Mouse (Mus musculus): ENCODE results near the gene Kcnn3. TPM values are rescaled to one million over a fixed set of nuclear protein-coding genes. Genes with fewer than 3 reads are reported as not detected.

Kcnn3 gene
- polyA plus RNA-seq, 1 experiment from 2014 or later: 4.4 TPM

- WGBS: 73% methylated on average over 6 of the region's 6 CpGs
- Histone ChIP-seq H3K27me3 (ENCODE audit: control insufficient read depth, insufficient read depth, low read length) (no peaks in the 10 kb centered on the region), H3K4me1 (ENCODE audit: control insufficient read depth, insufficient read depth, low read length) (no peaks in the 10 kb centered on the region), H3K27ac (ENCODE audit: low read length) (no peak overlapping the region), H3K9ac (replicated peaks; ENCODE audit: low read depth, low read length) (no peak overlapping the region), H3K9me3 (ENCODE audit: control insufficient read depth, low read depth, low read length) (no peaks in the 10 kb centered on the region), H3K36me3 (ENCODE audit: control insufficient read depth, insufficient read depth, low read length) (no peaks in the 10 kb centered on the region), H3K4me3 (ENCODE audit: low read depth, low read length) (no peak overlapping the region), H3K4me2 (replicated peaks; ENCODE audit: low read depth, low read length) (no peak overlapping the region)
- ATAC-seq (ENCODE audit: insufficient number of reproducible peaks, insufficient read depth, low FRiP score, low read depth): no peak
Observed at GRCm38 (mm10) chr3:89704064-89704463, 184.1 kb downstream of the Kcnn3 start.

- WGBS: 7% methylated on average over 28 of the region's 28 CpGs
- peaks cover 6% of the 10 kb centered on the region; the same call in 1 of the 2 replicates for H3K4me1 ChIP-seq (ENCODE audit: control insufficient read depth, insufficient read depth, low read length)
- H3K27me3 ChIP-seq (ENCODE audit: control insufficient read depth, insufficient read depth, low read length): no peaks in the 10 kb centered on the region
- peak; percentile 56; the same call in 1 of the 2 replicates for ATAC-seq (ENCODE audit: insufficient number of reproducible peaks, insufficient read depth, low FRiP score, low read depth)
- no peaks in the 10 kb centered on the region for H3K36me3 ChIP-seq (ENCODE audit: control insufficient read depth, insufficient read depth, low read length)
- no peaks in the 10 kb centered on the region for H3K9me3 ChIP-seq (ENCODE audit: control insufficient read depth, low read depth, low read length)
- H3K27ac ChIP-seq (ENCODE audit: low read length): peak within 1 kb of the TSS; percentile 12; the same call in 1 of the 2 replicates
- H3K4me3 ChIP-seq (ENCODE audit: low read depth, low read length): peak within 1 kb of the TSS; percentile 91
- peak within 1 kb of the TSS; percentile 92 for H3K4me2 ChIP-seq (replicated peaks; ENCODE audit: low read depth, low read length)
- peak within 1 kb of the TSS; percentile 81 for H3K9ac ChIP-seq (replicated peaks; ENCODE audit: low read depth, low read length)
Observed at GRCm38 (mm10) chr3:89714359-89715206, 194.6 kb downstream of the Kcnn3 start, which contains the start of gene Adar. Gene Adar, plus strand, starts transcription at chr3:89715022.

GRCm38 (mm10) chr3:89715207-89715966 lies 195.4 kb downstream of the Kcnn3 start:
- Histone ChIP-seq H3K9ac (replicated peaks; ENCODE audit: low read depth, low read length) (peak overlapping the region; percentile 81), H3K27ac (ENCODE audit: low read length) (peak overlapping the region; percentile 12; the same call in 1 of the 2 replicates), H3K36me3 (ENCODE audit: control insufficient read depth, insufficient read depth, low read length) (no peaks in the 10 kb centered on the region), H3K27me3 (ENCODE audit: control insufficient read depth, insufficient read depth, low read length) (no peaks in the 10 kb centered on the region), H3K4me2 (replicated peaks; ENCODE audit: low read depth, low read length) (peak overlapping the region; percentile 92), H3K4me1 (ENCODE audit: control insufficient read depth, insufficient read depth, low read length) (peaks cover 8% of the 10 kb centered on the region; the same call in 1 of the 2 replicates), H3K4me3 (ENCODE audit: low read depth, low read length) (peak overlapping the region; percentile 91), H3K9me3 (ENCODE audit: control insufficient read depth, low read depth, low read length) (no peaks in the 10 kb centered on the region)
- 2% methylated on average over 56 of the region's 59 CpGs for WGBS
- ATAC-seq (ENCODE audit: insufficient number of reproducible peaks, insufficient read depth, low FRiP score, low read depth): peak; percentile 69

- H3K27me3 ChIP-seq (ENCODE audit: control insufficient read depth, insufficient read depth, low read length): no peaks in the 10 kb centered on the region
- H3K4me3 ChIP-seq (ENCODE audit: low read depth, low read length): peak overlapping the region; percentile 91
- H3K27ac ChIP-seq (ENCODE audit: low read length): no peak overlapping the region
- WGBS: 57% methylated on average over 6 of the region's 6 CpGs
- H3K9me3 ChIP-seq (ENCODE audit: control insufficient read depth, low read depth, low read length): no peaks in the 10 kb centered on the region
- ATAC-seq (ENCODE audit: insufficient number of reproducible peaks, insufficient read depth, low FRiP score, low read depth): no peak
- peak overlapping the region; percentile 92 for H3K4me2 ChIP-seq (replicated peaks; ENCODE audit: low read depth, low read length)
- H3K36me3 ChIP-seq (ENCODE audit: control insufficient read depth, insufficient read depth, low read length): no peaks in the 10 kb centered on the region
- H3K4me1 ChIP-seq (ENCODE audit: control insufficient read depth, insufficient read depth, low read length): peaks cover 11% of the 10 kb centered on the region; the same call in 1 of the 2 replicates
- H3K9ac ChIP-seq (replicated peaks; ENCODE audit: low read depth, low read length): no peak overlapping the region
Observed at GRCm38 (mm10) chr3:89715967-89716256, 195.9 kb downstream of the Kcnn3 start.

- H3K4me1 ChIP-seq (ENCODE audit: control insufficient read depth, insufficient read depth, low read length): 0 out of 2 replicates have a peak, but pooled peaks cover 5% of the 10 kb centered on the region
- no peak for ATAC-seq (ENCODE audit: insufficient number of reproducible peaks, insufficient read depth, low FRiP score, low read depth)
- H3K27ac ChIP-seq (ENCODE audit: low read length): no peak overlapping the region
- H3K9ac ChIP-seq (replicated peaks; ENCODE audit: low read depth, low read length): no peak overlapping the region
- H3K27me3 ChIP-seq (ENCODE audit: control insufficient read depth, insufficient read depth, low read length): no peaks in the 10 kb centered on the region
- no peaks in the 10 kb centered on the region for H3K9me3 ChIP-seq (ENCODE audit: control insufficient read depth, low read depth, low read length)
- H3K4me2 ChIP-seq (replicated peaks; ENCODE audit: low read depth, low read length): no peak overlapping the region
- H3K4me3 ChIP-seq (ENCODE audit: low read depth, low read length): no peak overlapping the region
- no peaks in the 10 kb centered on the region for H3K36me3 ChIP-seq (ENCODE audit: control insufficient read depth, insufficient read depth, low read length)
Observed at GRCm38 (mm10) chr3:89722032-89722431, 202.1 kb downstream of the Kcnn3 start.

GRCm38 (mm10) chr3:89723400-89724084 lies 203.6 kb downstream of the Kcnn3 start:
- no peak for ATAC-seq (ENCODE audit: insufficient number of reproducible peaks, insufficient read depth, low FRiP score, low read depth)
- Histone ChIP-seq H3K9ac (replicated peaks; ENCODE audit: low read depth, low read length) (no peak overlapping the region), H3K27ac (ENCODE audit: low read length) (no peak overlapping the region), H3K36me3 (ENCODE audit: control insufficient read depth, insufficient read depth, low read length) (no peaks in the 10 kb centered on the region), H3K4me3 (ENCODE audit: low read depth, low read length) (no peak overlapping the region), H3K4me2 (replicated peaks; ENCODE audit: low read depth, low read length) (no peak overlapping the region), H3K4me1 (ENCODE audit: control insufficient read depth, insufficient read depth, low read length) (0 out of 2 replicates have a peak, but pooled peaks cover 5% of the 10 kb centered on the region), H3K9me3 (ENCODE audit: control insufficient read depth, low read depth, low read length) (no peaks in the 10 kb centered on the region), H3K27me3 (ENCODE audit: control insufficient read depth, insufficient read depth, low read length) (no peaks in the 10 kb centered on the region)
- WGBS: 61% methylated on average over 7 of the region's 7 CpGs

Other genes starting within 250 kb of the Kcnn3 start
- 86.5 TPM in 2 replicates for gene Slc50a1, start 249.6 kb upstream of the Kcnn3 start, polyA plus RNA-seq (2014; fragmentation: Nextera tagmentation; extraction: Ambion mirVana)
- 39.3 and 45.0 TPM in 2 replicates for gene Efna1, start 239.0 kb upstream of the Kcnn3 start, polyA plus RNA-seq (2014; fragmentation: Nextera tagmentation; extraction: Ambion mirVana)
- gene Efna3, start 197.2 kb upstream of the Kcnn3 start, polyA plus RNA-seq (2014; fragmentation: Nextera tagmentation; extraction: Ambion mirVana): 10.9 and 11.6 TPM in 2 replicates
- 24.0 and 25.3 TPM in 2 replicates for gene Efna4, start 182.1 kb upstream of the Kcnn3 start, polyA plus RNA-seq (2014; fragmentation: Nextera tagmentation; extraction: Ambion mirVana)
- gene Adam15, start 170.2 kb upstream of the Kcnn3 start, polyA plus RNA-seq (2014; fragmentation: Nextera tagmentation; extraction: Ambion mirVana): 27.9 and 28.5 TPM in 2 replicates
- gene Dcst2, start 158.2 kb upstream of the Kcnn3 start, polyA plus RNA-seq (2014; fragmentation: Nextera tagmentation; extraction: Ambion mirVana): 0.18 and 0.42 TPM in 2 replicates
- 0.11 and 0.55 TPM in 2 replicates for gene Dcst1, start 154.9 kb upstream of the Kcnn3 start, polyA plus RNA-seq (2014; fragmentation: Nextera tagmentation; extraction: Ambion mirVana)
- 4.5 and 5.7 TPM in 2 replicates for gene Zbtb7b, start 125.4 kb upstream of the Kcnn3 start, polyA plus RNA-seq (2014; fragmentation: Nextera tagmentation; extraction: Ambion mirVana)
- gene Lenep, start 117.4 kb upstream of the Kcnn3 start, polyA plus RNA-seq (2014; fragmentation: Nextera tagmentation; extraction: Ambion mirVana): 0.55 TPM in 1 of 2 replicates, not detected in the other
- gene Flad1, start 108.3 kb upstream of the Kcnn3 start, polyA plus RNA-seq (2014; fragmentation: Nextera tagmentation; extraction: Ambion mirVana): 22.3 and 24.5 TPM in 2 replicates
- gene Cks1b, start 101.8 kb upstream of the Kcnn3 start, polyA plus RNA-seq (2014; fragmentation: Nextera tagmentation; extraction: Ambion mirVana): 470 and 503 TPM in 2 replicates
- 68.7 and 73.2 TPM in 2 replicates for gene Shc1, start 101.7 kb upstream of the Kcnn3 start, polyA plus RNA-seq (2014; fragmentation: Nextera tagmentation; extraction: Ambion mirVana)
- 39.7 and 49.2 TPM in 2 replicates for gene Pygo2, start 90.0 kb upstream of the Kcnn3 start, polyA plus RNA-seq (2014; fragmentation: Nextera tagmentation; extraction: Ambion mirVana)
- gene Pbxip1, start 83.5 kb upstream of the Kcnn3 start, polyA plus RNA-seq (2014; fragmentation: Nextera tagmentation; extraction: Ambion mirVana): 21.7 and 25.3 TPM in 2 replicates
- 50.4 and 50.5 TPM in 2 replicates for gene Pmvk, start 65.6 kb upstream of the Kcnn3 start, polyA plus RNA-seq (2014; fragmentation: Nextera tagmentation; extraction: Ambion mirVana)
- gene Adar, start 194.9 kb downstream of the Kcnn3 start, polyA plus RNA-seq (2014; fragmentation: Nextera tagmentation; extraction: Ambion mirVana): 15.3 and 16.6 TPM in 2 replicates
- 1.9 and 2.5 TPM in 2 replicates for gene Chrnb2, start 244.5 kb downstream of the Kcnn3 start, polyA plus RNA-seq (2014; fragmentation: Nextera tagmentation; extraction: Ambion mirVana)

Measured in stomach, embryonic 14.5 days (tissue).